Mouse (Mus musculus) induced T-regulatory cell, adult 2 months (primary cell): ENCODE measurements around the gene Copz2.
"Not testable (repeated sequence)": the region's sequence is repeated elsewhere in the genome, so short reads cannot be mapped to it uniquely, and the experiment has no call there.

Experiments
- DNase-seq: peaks from one replicate; pipeline ENCODE4 v3.0.0-alpha.2; 2012; ENCODE audit warnings: low read depth

Gene Copz2

GRCm38 (mm10) chr11:96849681-96850467 is at the start of gene Copz2:
TSS of gene Copz2 (plus strand) at chr11:96849870.
- DNase-seq: no peak

DNA sequence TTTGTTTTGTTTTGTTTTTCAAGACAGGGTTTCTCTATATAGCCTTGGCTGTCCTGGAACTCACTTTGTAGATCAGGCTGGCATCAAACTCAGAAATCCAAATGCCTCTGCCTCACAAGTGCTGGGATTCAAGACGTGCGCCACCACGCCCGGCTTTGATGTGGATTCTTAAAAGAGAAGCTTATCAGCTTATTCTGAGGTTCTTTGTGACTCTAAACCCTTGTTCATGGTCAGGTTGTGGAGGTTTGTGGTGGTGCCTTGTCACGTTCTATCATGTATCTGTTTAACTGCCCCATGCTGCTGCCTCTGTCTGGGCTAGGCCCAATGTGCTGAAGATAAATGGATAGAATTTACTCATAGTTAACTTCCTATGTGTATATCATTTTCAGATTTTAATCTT is 44.1 kb upstream of the Copz2 start:
- no peak for DNase-seq

- DNase-seq: no peak
Measured at GRCm38 (mm10) chr11:96808066-96808465, 41.6 kb upstream of the Copz2 start.

DNA sequence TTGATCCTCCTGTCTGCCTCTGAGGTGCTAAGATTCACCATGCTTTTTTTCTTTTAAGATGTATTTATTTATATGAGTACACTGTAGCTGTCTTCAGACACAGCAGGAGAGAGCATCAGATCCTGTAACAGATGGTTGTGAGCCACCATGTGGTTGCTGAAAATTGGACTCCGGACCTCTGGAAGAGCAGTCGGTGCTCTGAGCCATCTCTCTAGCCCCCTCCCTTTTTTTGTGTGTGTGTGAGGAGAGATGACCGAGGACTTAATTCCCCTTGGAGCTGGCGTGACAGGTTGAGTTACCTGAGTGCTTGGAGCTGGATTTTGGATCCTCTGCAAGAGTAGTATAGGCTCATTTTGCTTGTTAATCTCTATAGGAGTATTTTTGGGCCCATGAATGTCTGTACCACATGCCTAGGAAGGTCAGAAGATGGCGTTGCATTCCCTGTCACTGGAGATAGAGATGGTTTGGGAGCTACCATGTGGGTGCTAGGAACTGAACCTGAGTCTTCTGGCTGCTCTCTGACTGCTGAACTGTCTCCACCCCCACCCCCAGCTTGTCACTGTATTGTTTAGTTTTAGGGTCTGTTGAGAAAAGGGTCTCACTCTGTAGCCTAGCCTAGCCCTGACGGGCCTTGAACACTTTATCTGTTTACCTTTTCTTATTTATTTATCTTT is 40.0 kb upstream of the Copz2 start:
- no peak for DNase-seq

GRCm38 (mm10) chr11:96811188-96811587 is 38.5 kb upstream of the Copz2 start:
- not testable (repeated sequence) for DNase-seq

DNA sequence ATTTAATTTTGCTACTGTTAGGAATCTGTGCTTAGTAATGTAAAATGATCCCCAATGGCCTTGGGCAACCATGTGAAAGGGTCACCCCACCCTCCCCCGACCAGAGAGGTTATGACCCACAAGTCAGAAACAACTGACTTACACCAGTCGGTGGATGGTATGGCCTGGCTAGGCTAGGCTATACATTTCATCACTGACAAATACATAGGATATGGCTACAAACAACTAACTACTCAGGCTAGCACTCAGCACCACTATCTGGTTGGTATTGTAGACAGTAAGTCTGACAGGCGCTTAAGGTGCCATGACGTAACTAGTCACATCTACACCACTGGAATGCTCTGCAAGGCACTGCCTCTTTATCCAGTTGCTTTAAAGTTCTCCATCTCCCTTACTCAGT is 36.2 kb upstream of the Copz2 start:
- DNase-seq: no peak

- no peak for DNase-seq
Measured at GRCm38 (mm10) chr11:96813920-96814319, 35.8 kb upstream of the Copz2 start.

DNA sequence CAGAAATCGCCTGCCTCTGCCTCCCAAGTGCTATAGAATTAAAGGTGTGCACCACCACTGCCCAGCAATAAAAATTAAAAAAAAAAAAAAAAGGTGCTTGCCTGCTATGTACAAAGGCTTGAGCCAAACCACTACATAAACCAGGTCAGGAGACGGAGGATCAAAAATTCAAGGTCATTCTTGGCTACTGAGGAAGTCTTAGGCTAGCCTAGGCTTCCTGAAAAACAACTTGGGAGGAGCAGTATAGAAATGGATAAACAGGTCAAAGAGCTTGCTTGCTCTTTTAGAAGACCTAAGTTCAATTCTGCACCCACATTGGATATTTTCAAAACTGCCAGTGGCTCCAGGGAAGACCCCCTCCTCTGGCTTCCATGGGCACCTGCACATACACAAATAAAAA is 35.2 kb upstream of the Copz2 start:
- no peak for DNase-seq

DNA sequence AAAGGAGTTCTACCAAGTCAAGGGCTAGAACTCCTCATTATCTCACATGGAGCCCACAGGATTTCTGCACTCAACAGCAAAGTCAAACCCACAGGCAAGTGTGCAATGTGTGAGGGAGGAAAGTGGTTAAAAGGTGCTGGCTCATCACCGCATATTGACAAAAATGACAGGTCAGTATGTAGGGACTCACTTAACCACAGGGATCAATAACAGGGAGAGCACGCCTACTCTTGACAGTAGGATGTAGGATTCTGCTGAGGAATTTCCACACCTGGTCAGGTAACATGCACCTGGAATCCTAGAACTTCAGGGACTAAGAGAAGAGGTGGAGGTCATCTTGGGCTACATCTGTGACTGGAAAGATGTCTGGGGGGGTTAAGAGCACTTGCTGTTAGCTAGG is 33.8 kb upstream of the Copz2 start:
- DNase-seq: no peak

DNA sequence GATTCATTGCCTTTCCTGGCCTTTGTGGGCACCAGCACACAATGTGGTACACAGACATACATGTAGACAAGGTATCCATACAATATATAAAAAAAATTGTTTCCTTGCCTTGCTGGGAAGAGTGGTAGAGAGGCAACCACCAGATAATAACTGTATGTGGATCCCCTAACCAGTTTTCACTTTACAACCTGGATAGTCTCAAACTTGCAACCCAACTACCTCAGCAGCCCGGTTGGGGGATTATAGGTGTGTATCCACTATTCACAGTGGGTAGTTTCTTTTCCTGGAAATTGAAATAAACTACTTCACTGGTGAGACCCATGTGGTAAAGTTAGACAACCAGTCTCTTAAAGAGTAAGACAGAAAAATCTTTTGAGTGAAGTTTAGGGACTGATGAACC is 33.2 kb upstream of the Copz2 start:
- DNase-seq: no peak

DNA sequence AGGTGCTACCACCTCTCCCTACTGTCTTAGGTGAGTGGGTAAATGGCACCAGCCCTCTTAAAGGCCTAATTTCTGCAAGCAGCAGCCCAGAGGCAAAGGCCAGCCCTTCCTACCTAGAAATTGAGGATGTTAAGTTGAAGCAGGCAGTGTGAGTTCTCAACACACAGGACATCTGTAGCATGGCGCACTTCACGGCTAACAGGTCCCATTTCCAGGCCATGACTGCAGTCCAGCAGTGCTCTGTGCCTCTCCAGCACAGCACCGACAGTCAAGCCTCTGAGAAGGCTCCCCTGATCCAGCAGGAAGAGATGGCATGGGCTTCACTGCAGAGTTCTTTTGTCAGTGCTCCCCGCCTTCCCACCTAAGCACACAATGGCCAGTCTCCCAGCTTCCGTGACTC is 32.7 kb upstream of the Copz2 start:
- DNase-seq: no peak

- DNase-seq: no peak
Measured at GRCm38 (mm10) chr11:96818128-96818710, 31.5 kb upstream of the Copz2 start.

- no peak for DNase-seq
Measured at GRCm38 (mm10) chr11:96821956-96822355, 27.7 kb upstream of the Copz2 start.

- DNase-seq: peak; percentile 76
Measured at GRCm38 (mm10) chr11:96822675-96823470, 26.8 kb upstream of the Copz2 start.

- DNase-seq: no peak
Measured at GRCm38 (mm10) chr11:96823471-96823837, 26.2 kb upstream of the Copz2 start.

GRCm38 (mm10) chr11:96823880-96824782 is 25.5 kb upstream of the Copz2 start:
- peak; percentile 95 for DNase-seq

GRCm38 (mm10) chr11:96824783-96825495 is 24.7 kb upstream of the Copz2 start:
- peak; percentile 21 for DNase-seq

- DNase-seq: no peak
Measured at GRCm38 (mm10) chr11:96826481-96826880, 23.2 kb upstream of the Copz2 start.

GRCm38 (mm10) chr11:96827062-96827581 is 22.5 kb upstream of the Copz2 start:
- DNase-seq: no peak

GRCm38 (mm10) chr11:96827917-96828316 is 21.8 kb upstream of the Copz2 start:
- no peak for DNase-seq
